Mouse (Mus musculus): Measurements from ENCODE around the gene Phf8.

DNA sequence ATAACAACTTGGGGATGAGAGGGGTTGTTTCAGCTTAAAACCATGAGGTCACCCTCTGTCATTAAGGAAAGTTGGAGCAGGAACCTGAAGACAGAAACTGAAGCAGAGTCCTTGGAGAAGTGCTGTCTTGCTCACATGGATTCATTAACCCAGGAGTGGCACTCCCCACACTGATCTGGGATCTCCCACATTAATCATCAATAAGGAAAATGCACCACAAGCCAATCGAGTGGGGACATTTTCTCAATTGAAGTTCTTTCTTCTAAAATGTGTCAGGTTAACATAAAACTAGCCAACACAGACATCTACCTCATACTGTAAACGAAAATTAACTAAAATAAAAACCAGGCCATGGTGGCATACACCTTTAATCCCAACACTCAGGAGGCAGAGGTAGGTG, 122.9 kb downstream of the Phf8 start:
- TF ChIP-seq CTCF (IDR thresholded peaks at IDR 0.05; ENCODE audit: low read depth) (no peak), EP300 (IDR thresholded peaks at IDR 0.05; ENCODE audit: low read depth) (no peak)

All from liver, embryonic 14.5 days (tissue).